In the genomic region with DNA sequence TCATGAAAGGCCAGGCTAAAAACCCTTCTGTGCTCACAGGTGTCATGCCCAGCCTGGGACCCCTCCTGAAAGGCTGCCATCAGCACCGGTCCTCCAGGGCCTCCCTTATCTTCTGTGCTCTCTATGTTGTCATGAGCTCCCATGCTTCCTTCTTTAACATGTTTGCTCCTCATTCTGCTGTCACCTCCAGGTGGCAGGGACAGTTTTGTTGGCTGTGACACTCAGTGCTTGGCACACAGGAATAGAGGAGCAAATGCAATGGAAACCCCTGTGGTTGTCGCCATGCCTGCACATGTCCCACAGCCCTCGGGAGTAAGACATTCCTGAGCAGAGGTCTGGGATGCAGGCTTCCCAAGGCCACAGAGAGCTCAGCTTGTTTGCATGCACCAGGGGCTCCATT, we compare ENCODE assay signal across 20 mouse cellular contexts.
"Had no signal": no experiment of that assay in that cellular context is flagged by ENCODE, and none has a peak within 500 bp of the region (broad histone marks: within the 10 kb centered on the region; RNA-seq: fewer than 3 reads in every experiment).

No protein-coding gene starts in this region.

- H3K9me3 ChIP-seq: heart, embryonic 12.5 days; hindbrain, embryonic 10.5 days; hindbrain, embryonic 12.5 days; intestine, embryonic 15.5 days; limb, embryonic 13.5 days; limb, embryonic 15.5 days; liver, embryonic 12.5 days had no signal

- H3K4me2 ChIP-seq: heart, embryonic 12.5 days; hindbrain, embryonic 12.5 days; hindbrain, embryonic 14.5 days; intestine, embryonic 15.5 days; limb, embryonic 13.5 days; limb, embryonic 15.5 days; liver, embryonic 12.5 days had no signal

- H3K9ac ChIP-seq: heart, embryonic 12.5 days; hindbrain, embryonic 12.5 days; hindbrain, embryonic 14.5 days; intestine, embryonic 15.5 days; limb, embryonic 13.5 days; limb, embryonic 15.5 days; liver, embryonic 12.5 days; liver, embryonic 14.5 days had no signal

- DNase-seq: gastrocnemius, postnatal 14 days; heart, adult 2 months; heart, postnatal 10 days; heart, postnatal 4 days; kidney, adult 18-20 months; kidney, adult 8-10 months; kidney, postnatal 10 days; kidney, postnatal 36 days; layer of hippocampus, adult 9-11 months; layer of hippocampus, postnatal 36 days; left cerebral cortex, postnatal 4 days had no signal

- H3K4me1 ChIP-seq: intestine, embryonic 15.5 days; liver, embryonic 12.5 days had no signal

- H3K27ac ChIP-seq: heart, adult 2 months; hindbrain, embryonic 10.5 days; hindbrain, embryonic 12.5 days; hindbrain, embryonic 14.5 days; intestine, embryonic 15.5 days; limb, embryonic 13.5 days; limb, embryonic 15.5 days; liver, embryonic 12.5 days; liver, embryonic 14.5 days had no signal

- H3K27me3 ChIP-seq: heart, embryonic 12.5 days; hindbrain, embryonic 12.5 days; intestine, embryonic 15.5 days; limb, embryonic 13.5 days; limb, embryonic 15.5 days; liver, embryonic 12.5 days had no signal

- H3K36me3 ChIP-seq: heart, embryonic 12.5 days; hindbrain, embryonic 12.5 days; intestine, embryonic 15.5 days; liver, embryonic 12.5 days had no signal

- H3K4me3 ChIP-seq: heart, adult 2 months; heart, embryonic 12.5 days; hindbrain, embryonic 10.5 days; hindbrain, embryonic 12.5 days; intestine, embryonic 15.5 days; limb, embryonic 13.5 days; limb, embryonic 15.5 days; liver, embryonic 12.5 days had no signal
